In the genomic region with DNA sequence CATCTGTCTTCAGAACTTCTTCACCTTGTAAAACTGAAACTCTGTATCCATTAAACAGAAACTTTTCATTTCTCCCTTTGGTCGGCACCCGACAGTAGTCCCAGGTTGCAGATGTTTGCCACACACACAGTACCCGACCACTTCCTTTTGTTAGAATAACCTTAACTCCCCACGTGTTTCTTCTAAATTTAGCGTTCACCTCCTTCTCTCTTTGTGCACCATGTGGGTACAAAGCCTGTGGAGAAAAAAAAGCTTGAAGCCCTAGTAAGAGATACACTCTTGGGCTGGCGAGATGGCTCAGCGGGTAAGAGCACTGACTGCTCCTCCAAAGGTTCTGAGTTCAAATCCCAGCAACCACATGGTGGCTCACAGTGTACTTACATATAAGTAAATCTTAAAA, we compare ENCODE assay signal across 10 mouse cellular contexts. TPM values are rescaled to one million over a fixed set of nuclear protein-coding genes. Genes with fewer than 3 reads are reported as not detected.
DNase-seq lines count a peak whose midpoint lies in the region; ATAC-seq lines count a peak whose summit lies in the region.
"Had no signal": no experiment of that assay in that cellular context is flagged by ENCODE, and none has a peak within 500 bp of the region (broad histone marks: within the 10 kb centered on the region; RNA-seq: fewer than 3 reads in every experiment).

No protein-coding gene starts in this region.

- peak; percentile 42 to 49 for DNase-seq in heart, adult 18-20 months
- no peak for DNase-seq in heart, postnatal 4 days
- DNase-seq in thymus, postnatal 14 days, result peak; percentile 88
- no peak for DNase-seq in ovary, postnatal 14 days (ENCODE audit: low spot score)
- DNase-seq in ovary, postnatal 10 days (ENCODE audit: low spot score), result no peak
- no peak for DNase-seq in urinary bladder, adult 2 months (ENCODE audit: low spot score)
- DNase-seq: cerebellum, postnatal 10 days; kidney, adult 11 months had no signal

- ATAC-seq in common myeloid progenitor, adult 5-6 weeks (replicated peaks; ENCODE audit: low read depth, poor library complexity, severe bottlenecking), result peak; percentile 13
- peak; percentile 4; the same call in 1 of the 2 replicates for ATAC-seq in megakaryocyte progenitor cell, adult 5-6 weeks (replicated peaks; ENCODE audit: poor library complexity)

RNA-seq across cellular contexts. Expression of gene Prr3, which starts 19.3 kb away (rescaled TPM):
- total RNA-seq in heart, adult 18-20 months (2021), result 1 to 10 TPM; 3.3 to 3.4 TPM
- total RNA-seq in heart, postnatal 4 days (2021), result 10 to 100 TPM; 12.9 TPM
- total RNA-seq in common myeloid progenitor, adult 5-6 weeks (2017), result 8.3 and 9.7 TPM in 2 replicates
- total RNA-seq in megakaryocyte progenitor cell, adult 5-6 weeks (2015), result 18.5 and 20.3 TPM in 2 replicates
- 11.9 and 13.3 TPM in 2 replicates for total RNA-seq in megakaryocyte progenitor cell, adult 5-6 weeks (2017)
- 22.2 and 23.7 TPM in 2 replicates for polyA plus RNA-seq in urinary bladder, adult 2 months (2012; rRNA removed)

RNA-seq across cellular contexts. Expression of gene Gnl1, which starts 19.7 kb away (rescaled TPM):
- total RNA-seq in heart, adult 18-20 months (2021), result 10 to 100 TPM; 32.0 to 34.7 TPM
- total RNA-seq in heart, postnatal 4 days (2021), result 10 to 100 TPM; 38.4 to 38.6 TPM
- total RNA-seq in common myeloid progenitor, adult 5-6 weeks (2017), result 23.0 and 23.1 TPM in 2 replicates
- total RNA-seq in megakaryocyte progenitor cell, adult 5-6 weeks (2015), result 10.0 and 12.4 TPM in 2 replicates
- total RNA-seq in megakaryocyte progenitor cell, adult 5-6 weeks (2017), result 18.5 and 27.3 TPM in 2 replicates
- polyA plus RNA-seq in urinary bladder, adult 2 months (2012; rRNA removed), result 28.5 and 39.5 TPM in 2 replicates

RNA-seq across cellular contexts. Expression of gene H2-T24, which starts 21.0 kb away (rescaled TPM):
- 1 to 10 TPM; 6.5 to 6.7 TPM for total RNA-seq in heart, adult 18-20 months (2021)
- 1 to 10 TPM; 1.1 to 1.6 TPM for total RNA-seq in heart, postnatal 4 days (2021)
- total RNA-seq in common myeloid progenitor, adult 5-6 weeks (2017), result 15.3 and 16.4 TPM in 2 replicates
- total RNA-seq in megakaryocyte progenitor cell, adult 5-6 weeks (2015), result 2.5 and 2.7 TPM in 2 replicates
- total RNA-seq in megakaryocyte progenitor cell, adult 5-6 weeks (2017), result 12.6 and 13.0 TPM in 2 replicates
- polyA plus RNA-seq in urinary bladder, adult 2 months (2012; rRNA removed), result 1.5 and 2.0 TPM in 2 replicates

RNA-seq across cellular contexts. Expression of gene Abcf1, which starts 29.8 kb away (rescaled TPM):
- 10 to 100 TPM; 67.3 to 68.4 TPM for total RNA-seq in heart, adult 18-20 months (2021)
- total RNA-seq in heart, postnatal 4 days (2021), result 10 to 100 TPM; 71.0 to 73.9 TPM
- 236 and 291 TPM in 2 replicates for total RNA-seq in common myeloid progenitor, adult 5-6 weeks (2017)
- total RNA-seq in megakaryocyte progenitor cell, adult 5-6 weeks (2015), result 46.1 and 50.1 TPM in 2 replicates
- total RNA-seq in megakaryocyte progenitor cell, adult 5-6 weeks (2017), result 150 and 251 TPM in 2 replicates
- 58.4 and 74.6 TPM in 2 replicates for polyA plus RNA-seq in urinary bladder, adult 2 months (2012; rRNA removed)

RNA-seq across cellular contexts. Expression of gene H2-T23, which starts 33.3 kb away (rescaled TPM):
- 10 to 100 TPM; 31.7 to 56.7 TPM for total RNA-seq in heart, adult 18-20 months (2021)
- 1 to 10 TPM; 7.7 to 9.5 TPM for total RNA-seq in heart, postnatal 4 days (2021)
- 128 and 151 TPM in 2 replicates for total RNA-seq in common myeloid progenitor, adult 5-6 weeks (2017)
- total RNA-seq in megakaryocyte progenitor cell, adult 5-6 weeks (2015), result 57.1 and 77.2 TPM in 2 replicates
- total RNA-seq in megakaryocyte progenitor cell, adult 5-6 weeks (2017), result 65.6 and 67.5 TPM in 2 replicates
- polyA plus RNA-seq in urinary bladder, adult 2 months (2012; rRNA removed), result 189 and 190 TPM in 2 replicates

Comparison
In these comparisons a context has a peak if more than half of its experiments do, and no peak if none do; other contexts are left out.
1. DNase-seq: peak in heart, adult 18-20 months (2 of 2) and thymus, postnatal 14 days (single experiment); none in heart, postnatal 4 days (single experiment), ovary, postnatal 14 days (single experiment), ovary, postnatal 10 days (single experiment) and urinary bladder, adult 2 months (single experiment).